Mouse (Mus musculus) adrenal gland, adult (tissue): ENCODE measurements around the gene Itga7.

Experiments
- DNase-seq, 2 experiments: peaks; one replicate each; pipeline ENCODE4 v3.0.0; 2022 to 2023; ENCODE audit warnings: low spot score in 1 of 2; ENCODE audit not compliant: inconsistent age in 2 of 2

Itga7 gene

DNA sequence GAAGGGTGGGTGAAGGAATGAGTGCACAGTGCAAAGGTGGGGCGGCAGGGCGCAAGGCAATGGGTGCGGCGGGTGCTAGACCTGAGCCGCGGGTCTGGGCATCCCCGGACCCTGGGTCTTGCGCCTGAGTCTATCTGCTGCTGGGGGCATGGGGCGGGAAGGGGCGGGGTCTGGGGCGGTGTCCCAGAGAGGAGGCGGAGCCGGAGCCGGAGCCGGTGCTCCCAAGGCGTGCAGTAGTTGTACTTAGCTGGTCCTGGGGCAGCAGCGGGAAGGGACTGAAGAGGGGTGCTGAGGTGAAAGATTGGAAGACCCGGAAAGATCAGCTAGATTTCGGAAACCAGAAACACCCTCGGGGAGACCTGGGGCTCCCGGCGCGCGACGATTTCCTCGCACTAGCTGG, at the start of gene Itga7:
Gene Itga7 (plus strand): TSS at position 245 of the 400 bp plus-strand sequence.
- DNase-seq = peak; percentile 45 to 69

DNA sequence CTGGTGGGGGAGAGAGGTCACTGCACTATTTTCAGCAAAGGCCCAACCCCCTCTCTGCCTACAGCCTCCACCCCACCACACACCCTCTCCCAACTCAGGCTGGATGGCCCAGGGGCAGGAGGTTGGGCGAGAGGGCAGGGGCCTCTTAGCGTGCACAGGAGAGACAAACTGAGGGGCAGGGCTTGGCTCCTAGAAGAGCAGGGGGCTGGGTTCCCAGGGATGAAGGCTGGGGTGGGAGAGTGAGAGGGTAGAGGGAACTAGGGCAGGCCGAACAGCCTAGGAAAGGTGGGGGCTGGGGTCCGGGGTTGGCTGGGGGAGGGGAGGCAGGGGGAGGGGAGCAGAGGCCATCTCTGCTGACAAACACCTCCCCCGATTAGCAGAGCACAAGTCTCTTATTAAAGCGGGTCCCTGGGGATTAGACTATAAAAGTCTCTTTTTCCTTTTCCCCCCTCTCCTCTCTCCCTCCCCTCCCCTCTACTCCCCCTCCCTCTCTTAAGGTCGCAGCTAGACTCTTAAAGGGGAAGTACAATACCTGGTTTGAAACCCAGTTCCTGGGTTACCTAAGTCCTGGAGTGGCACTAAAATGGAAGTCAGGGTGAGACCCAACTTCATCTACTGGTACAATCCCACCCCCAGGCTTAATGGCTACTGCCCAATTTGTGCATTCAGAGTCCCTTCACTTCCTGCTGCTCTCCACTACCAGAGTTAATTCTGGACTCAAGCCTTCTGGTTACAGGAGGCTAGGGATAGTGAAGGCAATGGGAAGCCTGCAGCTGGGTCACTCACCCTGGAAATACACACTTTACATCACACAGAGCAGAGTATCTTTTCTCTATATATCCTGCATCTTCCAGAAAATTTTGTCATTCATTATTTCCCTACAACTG, 44.4 kb upstream of the Itga7 start:
- DNase-seq = no peak

DNA sequence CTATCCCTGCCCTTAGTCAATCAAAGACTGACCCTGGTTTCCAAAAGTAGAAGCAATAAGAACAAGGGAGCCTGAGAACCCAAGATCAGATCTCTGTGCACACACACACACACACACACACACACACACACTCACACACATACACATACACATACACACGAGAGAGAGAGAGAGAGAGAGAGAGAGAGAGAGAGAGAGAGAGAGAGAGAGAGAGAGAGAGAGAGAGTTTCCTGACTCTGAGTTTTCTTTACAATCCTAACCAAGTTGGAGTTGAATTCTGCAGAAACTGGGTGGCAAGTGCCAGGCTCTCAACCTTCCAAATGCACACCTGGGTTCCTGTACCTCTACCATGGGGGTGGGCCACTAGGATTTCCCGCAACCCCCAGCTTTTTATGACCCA, 43.8 kb upstream of the Itga7 start:
- DNase-seq = no peak

- DNase-seq = peak in 1 of 2 experiments; percentile 45
Measured at GRCm38 (mm10) chr10:128890383-128891295, 43.0 kb upstream of the Itga7 start.

DNA sequence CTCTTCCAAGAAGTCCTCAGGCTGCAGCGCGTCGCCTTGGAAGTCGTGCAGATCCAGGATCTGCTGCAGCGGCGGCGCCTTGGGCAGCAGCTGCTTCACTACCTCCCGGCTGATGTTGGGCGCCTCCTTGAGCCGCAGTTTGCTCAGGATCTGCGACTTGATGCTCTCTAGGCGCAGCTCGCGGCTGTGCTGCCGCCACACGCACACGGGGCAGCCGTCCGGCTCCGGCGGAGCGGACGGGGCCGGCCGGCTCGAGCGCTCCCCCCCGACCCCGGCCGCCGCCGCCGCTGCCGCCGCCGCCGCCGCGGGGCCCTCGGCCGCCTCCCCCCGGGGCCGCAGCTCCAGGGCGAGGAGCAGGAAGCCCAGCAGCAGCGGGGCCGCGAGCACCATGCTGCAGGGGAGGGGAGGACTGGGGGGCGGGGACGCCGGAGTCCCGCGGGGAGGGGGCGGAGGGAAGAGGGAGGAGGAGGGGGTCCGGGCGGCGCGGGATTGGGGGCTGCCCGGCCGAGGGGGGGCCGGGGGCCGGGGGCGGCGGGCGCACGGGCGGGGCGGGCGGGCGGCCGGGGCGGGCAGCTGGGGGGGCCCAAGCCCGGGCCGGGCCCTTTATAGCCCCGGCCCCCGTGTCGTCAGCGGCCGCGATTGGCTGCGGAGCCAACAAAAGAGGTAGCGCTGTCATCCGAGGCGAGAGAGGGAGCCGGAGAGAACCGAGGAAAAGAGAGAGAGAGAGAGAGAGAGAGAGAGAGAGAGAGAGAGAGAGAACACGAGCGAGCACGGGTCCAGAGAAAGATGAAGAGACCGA, 42.1 kb upstream of the Itga7 start, which contains the start of gene Gdf11:
Gene Gdf11 (minus strand): TSS at position 423 of the 799 bp plus-strand sequence.
- peak; percentile 56 to 78 for DNase-seq

DNA sequence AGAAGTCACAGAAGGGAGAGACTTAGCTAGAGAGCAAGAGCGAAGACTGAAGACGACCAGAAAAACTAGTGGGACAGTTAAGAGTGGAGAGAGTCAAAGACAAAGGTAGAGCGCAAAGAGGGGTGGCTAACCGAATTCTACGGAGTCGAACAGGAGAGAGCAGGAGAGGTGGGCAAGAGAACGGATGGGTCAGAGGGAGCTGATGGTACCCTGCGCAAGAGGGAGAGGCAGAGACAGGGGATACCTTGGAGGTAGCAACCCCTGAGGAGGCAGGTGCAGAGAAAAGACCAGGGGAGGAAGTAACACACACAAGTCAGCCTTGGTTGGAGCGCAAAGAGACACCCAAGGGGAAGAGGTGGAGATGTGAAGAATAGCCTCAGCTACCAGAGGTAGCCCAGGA, 41.4 kb upstream of the Itga7 start:
- peak in 1 of 2 experiments; percentile 54 for DNase-seq

DNA sequence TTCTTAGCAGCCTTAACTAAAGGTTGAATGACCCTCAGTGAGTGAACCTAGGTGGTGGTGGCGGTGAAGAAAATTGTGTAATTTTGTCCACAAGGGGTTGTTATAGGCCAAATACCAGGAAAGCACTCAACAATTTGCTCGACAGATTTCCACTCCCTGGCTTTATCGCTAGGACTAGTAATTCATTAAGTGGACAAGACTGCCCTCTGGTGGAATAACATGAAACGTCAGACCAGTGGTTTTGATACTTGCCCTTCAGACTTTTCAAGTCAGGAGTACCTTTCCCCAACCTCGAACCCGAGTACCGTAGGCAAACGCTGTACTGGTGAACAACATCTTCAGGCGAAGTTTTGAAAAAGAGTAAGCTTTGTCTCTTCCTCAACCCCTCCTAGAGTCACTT, 38.2 kb upstream of the Itga7 start:
- peak; percentile 70 to 95 for DNase-seq

GRCm38 (mm10) chr10:128895952-128896693, 37.5 kb upstream of the Itga7 start:
- peak in 1 of 2 experiments; percentile 61 for DNase-seq

- DNase-seq = no peak
Measured at GRCm38 (mm10) chr10:128896807-128897206, 36.8 kb upstream of the Itga7 start.

GRCm38 (mm10) chr10:128897501-128897900, 36.1 kb upstream of the Itga7 start:
- DNase-seq = no peak

DNA sequence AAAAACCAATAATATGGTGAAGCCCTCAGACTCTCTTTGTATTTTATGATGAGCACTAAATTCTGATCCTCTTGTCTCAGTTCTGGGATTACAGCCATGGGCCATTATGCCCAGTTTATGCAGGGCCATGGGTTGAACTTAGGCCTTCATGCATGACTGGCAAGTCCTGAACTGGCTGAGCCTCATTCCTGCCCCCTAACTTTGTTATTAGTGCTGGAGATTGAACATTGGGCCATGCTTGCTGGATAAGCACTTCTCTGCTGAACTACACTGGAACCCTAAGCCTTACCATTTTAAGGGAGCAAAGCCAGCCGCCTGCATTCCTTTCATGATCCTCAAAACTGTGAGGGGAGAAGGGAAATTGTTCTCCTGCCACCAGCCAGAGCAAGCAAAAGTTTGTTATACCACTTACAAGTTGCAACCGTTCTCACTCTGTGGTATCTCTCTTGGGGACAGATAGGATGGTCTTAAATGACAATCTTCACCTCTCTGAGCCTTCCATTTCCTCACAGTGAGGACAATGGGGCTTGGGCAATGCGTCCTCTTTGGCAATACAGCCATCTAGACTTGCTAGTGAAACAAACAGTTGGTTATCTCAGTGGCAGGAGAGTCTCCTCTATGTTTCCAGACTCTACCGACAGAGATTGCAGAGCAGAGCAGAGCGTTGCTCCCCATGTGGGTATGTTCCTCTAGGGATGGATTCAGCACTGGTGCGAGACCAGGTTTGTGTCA, 33.7 kb upstream of the Itga7 start:
- DNase-seq = no peak

DNA sequence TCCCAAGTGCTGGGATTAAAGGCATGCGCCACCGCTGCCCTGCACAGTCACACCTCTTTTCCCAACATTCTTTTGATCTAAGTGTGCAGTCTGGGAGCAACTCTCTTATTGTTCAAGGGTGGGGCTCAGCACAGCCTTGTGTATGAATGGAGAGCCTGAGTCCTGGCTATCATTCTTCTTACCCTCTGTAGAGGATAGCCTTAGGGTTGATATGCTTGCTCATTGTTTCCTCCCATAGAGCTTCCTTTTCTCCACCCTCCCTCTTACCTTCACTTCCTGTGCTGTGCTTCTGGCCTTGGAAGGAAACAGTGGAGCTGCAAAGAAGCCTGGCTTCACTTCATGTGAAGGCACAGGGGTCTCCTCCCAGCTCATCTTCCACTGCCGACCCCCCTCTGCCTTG, 32.9 kb upstream of the Itga7 start, which contains the start of gene Cd63:
Gene Cd63 (plus strand): TSS at position 292 of the 400 bp plus-strand sequence.
- DNase-seq = no peak

- no peak for DNase-seq
Measured at GRCm38 (mm10) chr10:128901409-128901808, 32.2 kb upstream of the Itga7 start.

DNA sequence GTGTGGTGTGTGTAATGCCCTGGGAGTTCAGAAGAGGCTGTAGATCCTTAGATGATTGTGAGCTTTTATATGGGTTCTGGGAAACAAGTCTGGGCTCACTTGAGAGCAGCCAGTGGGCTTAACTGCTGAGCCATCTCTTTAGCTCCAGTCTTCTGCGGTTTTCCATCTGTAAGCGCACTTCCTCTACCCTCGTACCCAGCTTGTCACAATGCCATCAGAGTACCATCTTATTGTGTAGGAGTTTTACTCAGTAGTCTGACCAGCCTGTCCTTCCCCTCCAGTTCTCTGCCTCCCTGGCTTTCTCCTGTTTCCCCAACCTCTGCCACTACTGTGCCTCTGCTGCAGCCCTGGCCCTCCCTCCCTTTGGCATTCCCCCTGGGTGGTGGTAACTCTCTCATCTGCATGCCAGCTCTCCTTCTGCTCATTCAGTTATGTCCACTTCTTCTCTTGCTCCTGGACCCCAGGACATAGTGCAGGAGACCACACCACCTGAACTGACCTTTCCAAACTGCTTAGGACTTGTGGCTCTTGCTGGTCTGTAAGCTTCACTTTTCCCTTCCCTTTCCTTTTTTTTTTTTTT, 31.1 kb upstream of the Itga7 start:
- DNase-seq = no peak

GRCm38 (mm10) chr10:128904812-128905211, 28.8 kb upstream of the Itga7 start:
- no peak for DNase-seq

GRCm38 (mm10) chr10:128908778-128909448, 24.7 kb upstream of the Itga7 start:
- DNase-seq = peak in 1 of 2 experiments; percentile 38

GRCm38 (mm10) chr10:128909567-128910028, 24.0 kb upstream of the Itga7 start:
- peak; percentile 95 to 97 for DNase-seq
